Mouse (Mus musculus) bone marrow macrophage, adult 2 months (primary cell): ENCODE results near the gene Eml6. TPM values are rescaled to one million over a fixed set of nuclear protein-coding genes. Genes with fewer than 3 reads are reported as not detected.

Experiments used
- H3K27ac ChIP-seq: 2 replicates; pipeline ENCODE4 v1.5.1; 2012; ENCODE audit warnings: low read depth, low read length; ENCODE audit not compliant: insufficient read depth
- H3K4me1 ChIP-seq: 2 replicates; pipeline ENCODE4 v1.6.1; 2012; ENCODE audit warnings: low read length; ENCODE audit not compliant: control insufficient read depth, insufficient read depth
- H3K4me3 ChIP-seq: 2 replicates; pipeline ENCODE4 v1.5.1; 2012; ENCODE audit warnings: mild to moderate bottlenecking, low read length, moderate library complexity; ENCODE audit not compliant: insufficient read depth
- CTCF ChIP-seq: IDR thresholded peaks from 2 replicates; pipeline ENCODE4 v1.5.1; 2012; ENCODE audit warnings: low read depth, mild to moderate bottlenecking, low read length, moderate library complexity
- POLR2A ChIP-seq: IDR thresholded peaks from 2 replicates; pipeline ENCODE4 v1.6.1; 2012; ENCODE audit warnings: mild to moderate bottlenecking, low read depth, low read length, borderline replicate concordance
- polyA plus RNA-seq: library from polyadenylated mRNA; stranded (reverse); fragments of >200 nt; gene quantifications from 2 replicates; pipeline ENCODE4 v1.2.4, GENCODE M21; 2012; ENCODE audit not compliant: missing spikeins, insufficient read depth, insufficient read length

The Eml6 gene
- 2.5 and 7.6 TPM in 2 replicates for polyA plus RNA-seq

DNA sequence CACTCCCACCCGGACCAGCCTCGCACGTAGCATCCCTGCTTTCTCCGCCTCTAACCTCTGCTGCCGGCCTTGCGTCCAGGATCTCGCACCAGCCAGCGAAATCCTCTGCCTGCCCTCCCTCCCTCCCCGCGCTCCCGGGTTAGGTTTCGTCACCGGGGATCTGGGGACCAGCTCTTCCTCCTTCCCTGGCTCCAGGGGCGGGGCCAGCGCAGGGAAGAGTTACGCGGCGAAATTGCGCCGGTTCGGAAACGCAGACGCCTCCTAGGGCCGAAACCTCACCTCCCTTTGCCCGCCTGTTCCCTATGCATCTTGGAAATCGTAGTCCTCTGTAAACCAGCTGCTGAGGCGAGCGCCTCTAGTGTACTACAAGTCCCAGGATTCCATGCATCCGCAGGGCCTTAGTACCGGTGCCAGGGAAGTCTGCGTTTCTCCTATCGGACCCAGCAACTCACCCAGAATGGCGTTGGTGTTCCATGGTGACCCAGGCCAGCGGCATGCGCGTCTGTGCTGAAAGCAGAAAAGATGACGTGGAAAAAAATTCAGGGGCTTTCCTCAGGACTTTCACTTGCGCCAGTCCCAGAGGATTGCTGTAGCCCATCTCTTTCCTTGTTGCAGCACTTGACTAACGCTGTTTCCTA, at the start of gene Eml6:
TSS of gene Eml6 (minus strand) at position 199 of the 638 bp plus-strand sequence.
- Histone ChIP-seq H3K4me3 (peak within 1 kb of the TSS; percentile 70), H3K27ac (peak within 1 kb of the TSS; percentile 40), H3K4me1 (no peaks in the 10 kb centered on the region)
- TF ChIP-seq POLR2A, result peak; percentile 53; the same call in 1 of the 2 replicates
- no peak for TF ChIP-seq CTCF

- Histone ChIP-seq H3K4me1 (0 out of 2 replicates have a peak, but pooled peaks cover 2% of the 10 kb centered on the region), H3K4me3 (peak overlapping the region; percentile 33), H3K27ac (no peak overlapping the region)
- TF ChIP-seq CTCF (no peak), POLR2A (no peak)
These were observed 31.5 kb upstream of the Eml6 start for GRCm38 (mm10) chr11:30057299-30057698.

DNA sequence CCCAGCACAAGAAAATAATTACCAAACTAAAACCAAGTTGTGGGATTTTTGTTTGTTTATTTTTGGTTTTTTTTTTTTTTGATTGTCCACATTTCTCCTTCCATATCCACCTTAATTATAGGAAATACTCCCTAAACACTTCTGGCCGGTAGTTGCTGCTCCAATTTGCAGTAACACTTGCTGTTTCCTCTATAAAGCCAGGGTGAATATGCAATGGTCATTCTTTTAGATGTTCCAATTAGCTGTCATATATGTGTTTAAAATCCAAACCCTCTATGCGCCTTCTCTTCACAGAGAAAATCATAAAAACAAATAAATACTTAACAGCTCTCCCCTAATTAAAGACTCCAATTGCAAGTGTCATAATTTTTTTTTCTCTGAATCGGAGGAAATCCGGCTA, 689 bp downstream of the Eml6 start:
- no peak overlapping the region for H3K27ac ChIP-seq
- TF ChIP-seq CTCF, result no peak
- TF ChIP-seq POLR2A, result no peak
- peak overlapping the region; percentile 64 for H3K4me3 ChIP-seq
- H3K4me1 ChIP-seq, result no peaks in the 10 kb centered on the region

- TF ChIP-seq POLR2A, result no peak
- 0 out of 2 replicates have a peak, but pooled peaks have one; percentile 6 for TF ChIP-seq CTCF
- Histone ChIP-seq H3K27ac (no peak overlapping the region), H3K4me3 (peak overlapping the region; percentile 64), H3K4me1 (no peaks in the 10 kb centered on the region)
These were observed 1.4 kb downstream of the Eml6 start for GRCm38 (mm10) chr11:30024261-30025071.

DNA sequence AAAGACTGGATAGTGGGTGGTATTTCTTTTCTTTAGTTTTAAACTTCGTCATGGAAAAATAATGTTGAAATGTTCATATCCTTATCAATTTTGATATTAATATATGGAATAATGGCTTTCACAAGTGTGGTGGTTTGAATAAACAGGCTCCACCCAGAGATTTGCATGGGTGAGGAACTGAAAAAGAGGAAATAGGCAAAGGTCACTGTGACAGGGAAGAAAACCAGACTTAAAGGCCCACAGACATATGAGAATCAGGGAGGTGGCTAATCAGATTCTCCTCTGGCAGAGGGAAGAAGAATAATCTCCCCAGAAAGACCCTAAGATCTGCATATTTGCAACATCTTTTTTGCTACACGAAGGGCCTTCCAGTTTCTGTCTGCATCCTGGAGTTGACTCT, 39.6 kb downstream of the Eml6 start:
- Histone ChIP-seq H3K27ac (no peak overlapping the region; the same call in 1 of the 2 replicates), H3K4me1 (peaks cover 6% of the 10 kb centered on the region), H3K4me3 (no peak overlapping the region)
- TF ChIP-seq POLR2A (no peak), CTCF (no peak)

- Histone ChIP-seq H3K4me1 (no peaks in the 10 kb centered on the region), H3K27ac (no peak overlapping the region), H3K4me3 (no peak overlapping the region)
- no peak for TF ChIP-seq POLR2A
- TF ChIP-seq CTCF, result no peak
These were observed 57.0 kb downstream of the Eml6 start for GRCm38 (mm10) chr11:29968874-29969273.

DNA sequence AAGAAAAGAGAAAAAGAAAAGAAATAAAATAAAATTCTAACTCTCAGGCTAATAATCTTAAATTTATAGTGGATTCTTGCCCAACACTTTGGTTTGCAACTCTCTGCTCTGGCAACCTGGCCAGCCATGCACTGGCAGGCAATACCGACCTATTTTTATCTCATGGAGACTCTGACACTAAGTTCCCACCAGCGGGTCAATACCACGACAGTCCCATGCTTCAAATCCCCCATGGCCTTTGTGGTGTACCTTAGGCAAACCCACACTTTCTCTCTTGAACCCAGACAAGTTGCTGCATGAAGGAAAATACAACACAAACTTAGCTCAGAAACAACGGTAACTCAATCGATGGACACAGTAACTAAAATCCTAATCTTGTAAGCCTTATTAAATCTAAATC, 66.5 kb downstream of the Eml6 start:
- Histone ChIP-seq H3K4me3 (no peak overlapping the region), H3K27ac (no peak overlapping the region), H3K4me1 (no peaks in the 10 kb centered on the region)
- TF ChIP-seq POLR2A (no peak), CTCF (no peak)

GRCm38 (mm10) chr11:29944661-29945060, 81.2 kb downstream of the Eml6 start:
- Histone ChIP-seq H3K27ac (no peak overlapping the region), H3K4me3 (no peak overlapping the region), H3K4me1 (no peaks in the 10 kb centered on the region)
- TF ChIP-seq POLR2A (no peak), CTCF (no peak)

DNA sequence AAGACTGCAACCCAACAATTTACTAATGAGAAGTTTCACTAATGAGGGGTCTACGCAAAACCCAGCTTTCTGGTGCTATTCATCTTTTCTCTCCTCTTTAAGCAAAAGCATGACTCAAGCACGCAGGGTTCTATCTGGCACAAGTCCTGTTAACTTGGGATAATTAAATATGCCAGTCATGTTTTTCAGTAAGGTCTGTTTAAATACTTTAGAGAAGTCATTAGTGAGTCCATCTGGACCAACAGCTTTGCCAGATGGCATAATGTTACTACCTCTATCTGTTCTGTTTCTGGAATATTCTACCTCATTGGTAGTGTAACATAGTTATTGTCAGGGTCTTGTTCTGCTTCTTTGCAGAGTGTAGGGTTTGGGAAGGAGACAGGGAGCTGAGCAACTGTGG, 101.5 kb downstream of the Eml6 start:
- Histone ChIP-seq H3K4me1 (no peaks in the 10 kb centered on the region), H3K27ac (no peak overlapping the region), H3K4me3 (no peak overlapping the region)
- no peak for TF ChIP-seq POLR2A
- TF ChIP-seq CTCF, result no peak

DNA sequence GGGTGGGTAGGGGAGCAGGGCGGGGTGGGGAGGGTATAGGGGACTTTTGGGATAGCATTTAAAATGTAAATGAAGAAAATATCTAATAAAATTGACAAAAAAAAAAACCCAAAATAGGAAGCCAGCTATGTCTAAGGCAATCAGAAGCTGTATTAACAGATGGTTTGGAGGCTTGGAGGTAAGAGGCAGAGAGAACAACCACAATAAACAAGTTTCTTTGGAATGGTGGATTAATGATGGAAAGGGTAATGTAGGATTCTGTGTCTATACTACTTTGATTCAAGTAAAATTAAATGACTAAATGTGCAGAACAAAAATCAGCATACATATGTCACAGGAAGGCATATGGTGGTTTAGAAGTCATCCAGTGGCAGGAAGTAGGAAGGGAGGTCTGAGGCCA, 102.0 kb downstream of the Eml6 start:
- Histone ChIP-seq H3K4me3 (no peak overlapping the region), H3K4me1 (no peaks in the 10 kb centered on the region), H3K27ac (no peak overlapping the region)
- TF ChIP-seq CTCF (no peak), POLR2A (no peak)
